Mouse (Mus musculus) neural tube, embryonic 11.5 days (tissue): ENCODE results near the gene Hccs. TPM values are rescaled to one million over a fixed set of nuclear protein-coding genes. Genes with fewer than 3 reads are reported as not detected.
"Not testable (repeated sequence)": the region's sequence is repeated elsewhere in the genome, so short reads cannot be mapped to it uniquely, and the experiment has no call there.

ENCODE experiments used
- ATAC-seq: fragments of 200-750 bp; cut with Nextera tagmentation; 2 replicates; pipeline ENCODE4 v1.8.0; 2017; ENCODE audit warnings: moderate number of reproducible peaks, mild to moderate bottlenecking, moderate TSS enrichment, moderate library complexity; ENCODE audit not compliant: insufficient read depth, low FRiP score, low TSS enrichment
- DNase-seq: peaks from one replicate; pipeline ENCODE4 v3.0.0-alpha.2; 2015; ENCODE audit warnings: low spot score
- H3K27ac ChIP-seq: fragments of 300-500 bp; sonication (generic); 2 replicates; pipeline ENCODE4 v1.5.1; 2014; ENCODE audit warnings: low read depth, mild to moderate bottlenecking, low read length
- H3K27me3 ChIP-seq: fragments of 300-500 bp; sonication (generic); 2 replicates; pipeline ENCODE4 v1.6.1; 2014; ENCODE audit warnings: mild to moderate bottlenecking, low read length, mixed read lengths; ENCODE audit not compliant: control insufficient read depth, insufficient read depth
- H3K36me3 ChIP-seq: fragments of 300-500 bp; sonication (generic); 2 replicates; pipeline ENCODE4 v1.6.1; 2014; ENCODE audit warnings: mild to moderate bottlenecking, low read length, moderate library complexity, mixed read lengths; ENCODE audit not compliant: control insufficient read depth, insufficient read depth
- H3K4me1 ChIP-seq: fragments of 300-500 bp; sonication (generic); 2 replicates; pipeline ENCODE4 v1.6.1; 2014; ENCODE audit warnings: low read length, mixed read lengths; ENCODE audit not compliant: control insufficient read depth, insufficient read depth
- H3K4me2 ChIP-seq: fragments of 300-500 bp; sonication (generic); 2 replicates; pipeline ENCODE4 v1.6.1; 2014; ENCODE audit warnings: low read depth, mild to moderate bottlenecking, moderate library complexity
- H3K4me3 ChIP-seq: fragments of 300-500 bp; sonication (generic); 2 replicates; pipeline ENCODE4 v1.5.1; 2014; ENCODE audit warnings: low read depth, low read length
- H3K9ac ChIP-seq: fragments of 300-500 bp; sonication (generic); 2 replicates; pipeline ENCODE4 v1.6.1; 2014; ENCODE audit warnings: mild to moderate bottlenecking, low read length
- H3K9me3 ChIP-seq: fragments of 300-500 bp; sonication (generic); 2 replicates; pipeline ENCODE4 v1.6.1; 2016; ENCODE audit warnings: low read length; ENCODE audit not compliant: control insufficient read depth
- WGBS: fragments of 180-500 bp; shearing (Covaris S2); extraction: QIAGEN DNeasy Blood & Tissue Kit; methylation state at CpG from one replicate; pipeline ENCODE4 v1.1.7; 2014; 5-methylcytosine and 5-hydroxymethylcytosine counted together
- polyA plus RNA-seq: library from polyadenylated mRNA; unstranded; fragments of >200 nt; fragmentation: Nextera tagmentation; extraction: Ambion mirVana; gene quantifications from 2 replicates; pipeline ENCODE4 v1.2.1, GENCODE M21; 2014

The Hccs gene
- 54.5 and 55.3 TPM in 2 replicates for polyA plus RNA-seq

- Histone ChIP-seq H3K9me3 (no peaks in the 10 kb centered on the region), H3K27ac (peak within 1 kb of the TSS; percentile 63), H3K4me2 (peak within 1 kb of the TSS; percentile 44), H3K36me3 (no peaks in the 10 kb centered on the region), H3K27me3 (no peaks in the 10 kb centered on the region), H3K9ac (peak within 1 kb of the TSS; percentile 69), H3K4me3 (peak within 1 kb of the TSS; percentile 50), H3K4me1 (no peaks in the 10 kb centered on the region; the same call in 1 of the 2 replicates)
- peak; percentile 88 for DNase-seq
- WGBS: 14% methylated on average over 80 of the region's 97 CpGs
- ATAC-seq: peak; percentile 98
These were observed at the start of gene Hccs for GRCm38 (mm10) chrX:169319945-169320667. TSS of gene Hccs (minus strand) at chrX:169320372.

GRCm38 (mm10) chrX:169357146-169357772, 37.1 kb upstream of the Hccs start:
- Histone ChIP-seq H3K4me1 (no peaks in the 10 kb centered on the region), H3K27me3 (no peaks in the 10 kb centered on the region), H3K9ac (no peak overlapping the region), H3K4me3 (no peak overlapping the region), H3K4me2 (no peak overlapping the region), H3K36me3 (no peaks in the 10 kb centered on the region), H3K9me3 (no peaks in the 10 kb centered on the region), H3K27ac (no peak overlapping the region)
- ATAC-seq (no peak), DNase-seq (no peak)
- 76% methylated on average over 4 of the region's 4 CpGs for WGBS

- Histone ChIP-seq H3K4me2 (no peak overlapping the region), H3K9ac (no peak overlapping the region), H3K4me1 (no peaks in the 10 kb centered on the region), H3K9me3 (no peaks in the 10 kb centered on the region), H3K27ac (no peak overlapping the region), H3K27me3 (no peaks in the 10 kb centered on the region), H3K4me3 (no peak overlapping the region), H3K36me3 (no peaks in the 10 kb centered on the region)
- ATAC-seq (no peak), DNase-seq (no peak)
- WGBS: 77% methylated on average over 3 of the region's 3 CpGs
These were observed 18.0 kb upstream of the Hccs start for GRCm38 (mm10) chrX:169338213-169338612.

GRCm38 (mm10) chrX:169337559-169337958, 17.4 kb upstream of the Hccs start:
- no peaks in the 10 kb centered on the region for H3K36me3 ChIP-seq
- no peak overlapping the region for H3K9ac ChIP-seq
- ATAC-seq (no peak), DNase-seq (no peak)
- H3K4me2 ChIP-seq: no peak overlapping the region
- no peaks in the 10 kb centered on the region for H3K27me3 ChIP-seq
- H3K4me3 ChIP-seq: no peak overlapping the region
- H3K27ac ChIP-seq: no peak overlapping the region
- no peaks in the 10 kb centered on the region for H3K4me1 ChIP-seq
- H3K9me3 ChIP-seq: no peaks in the 10 kb centered on the region

- Histone ChIP-seq H3K36me3 (no peaks in the 10 kb centered on the region), H3K27ac (no peak overlapping the region), H3K4me1 (no peaks in the 10 kb centered on the region), H3K9ac (no peak overlapping the region), H3K4me3 (no peak overlapping the region), H3K27me3 (no peaks in the 10 kb centered on the region), H3K4me2 (no peak overlapping the region), H3K9me3 (no peaks in the 10 kb centered on the region)
- DNase-seq (peak; percentile 21), ATAC-seq (no peak)
- WGBS: 37% methylated on average over 3 of the region's 3 CpGs
These were observed 12.1 kb upstream of the Hccs start for GRCm38 (mm10) chrX:169332264-169332663.

GRCm38 (mm10) chrX:169325929-169326595, 5.9 kb upstream of the Hccs start:
- H3K9me3 ChIP-seq: no peaks in the 10 kb centered on the region

GRCm38 (mm10) chrX:169320668-169321005, 465 bp upstream of the Hccs start:
- H3K27ac ChIP-seq, ATAC-seq: not testable (repeated sequence)

More at GRCm38 (mm10) chrX:169325929-169326595, 5.9 kb upstream of the Hccs start:
- Histone ChIP-seq H3K4me2 (no peak overlapping the region), H3K27ac (no peak overlapping the region), H3K4me1 (no peaks in the 10 kb centered on the region), H3K4me3 (no peak overlapping the region), H3K9ac (no peak overlapping the region), H3K27me3 (no peaks in the 10 kb centered on the region), H3K36me3 (no peaks in the 10 kb centered on the region)
- ATAC-seq (no peak), DNase-seq (no peak)
- 87% methylated on average over 3 of the region's 3 CpGs for WGBS

GRCm38 (mm10) chrX:169319066-169319760, 959 bp downstream of the Hccs start:
- Histone ChIP-seq H3K9ac (peak overlapping the region; percentile 69), H3K4me1 (no peaks in the 10 kb centered on the region; the same call in 1 of the 2 replicates), H3K4me3 (peak overlapping the region; percentile 50), H3K4me2 (peak overlapping the region; percentile 44), H3K27me3 (no peaks in the 10 kb centered on the region), H3K9me3 (no peaks in the 10 kb centered on the region), H3K27ac (no peak overlapping the region), H3K36me3 (no peaks in the 10 kb centered on the region)
- 61% methylated on average over 12 of the region's 12 CpGs for WGBS
- DNase-seq (no peak), ATAC-seq (no peak)

More at GRCm38 (mm10) chrX:169320668-169321005, 465 bp upstream of the Hccs start:
- not testable (repeated sequence) for H3K9me3 ChIP-seq, H3K4me1 ChIP-seq, H3K9ac ChIP-seq, DNase-seq, H3K36me3 ChIP-seq, H3K27me3 ChIP-seq
- Histone ChIP-seq H3K4me3 (peak overlapping the region; percentile 50), H3K4me2 (peak overlapping the region; percentile 14; the same call in 1 of the 2 replicates)
- 40% methylated on average over 15 of the region's 15 CpGs for WGBS
